Mouse (Mus musculus) intestine, embryonic 14.5 days (tissue): ENCODE data around the gene Rpp21. TPM values are rescaled to one million over a fixed set of nuclear protein-coding genes. Genes with fewer than 3 reads are reported as not detected.
A peak's percentile ranks its signal among the peaks of the same experiment; 100 is the strongest.

Experiments used
- ATAC-seq: fragments of 200-750 bp; cut with Nextera tagmentation; replicated peaks from 2 replicates; pipeline ENCODE4 v1.8.0; 2017; ENCODE audit warnings: low read depth, moderate number of reproducible peaks, moderate TSS enrichment, moderate library complexity; ENCODE audit not compliant: low FRiP score, low TSS enrichment
- DNase-seq: peaks from one replicate; pipeline ENCODE4 v3.0.0-alpha.2; 2018; ENCODE audit warnings: low spot score
- H3K27ac ChIP-seq: fragments of 300-500 bp; sonication (generic); 2 replicates; pipeline ENCODE4 v1.5.1; 2014; ENCODE audit warnings: low read depth, mild to moderate bottlenecking, control low read depth
- H3K27me3 ChIP-seq: fragments of 300-500 bp; sonication (generic); replicated peaks from 2 replicates; pipeline ENCODE4 v1.6.1; 2014; ENCODE audit warnings: low read length, control low read depth; ENCODE audit not compliant: control insufficient read depth, insufficient read depth
- H3K36me3 ChIP-seq: fragments of 300-500 bp; sonication (generic); 2 replicates; pipeline ENCODE4 v1.6.1; 2014; ENCODE audit warnings: low read length, control low read depth; ENCODE audit not compliant: control insufficient read depth, insufficient read depth
- H3K4me1 ChIP-seq: fragments of 300-500 bp; sonication (generic); replicated peaks from 2 replicates; pipeline ENCODE4 v1.6.1; 2014; ENCODE audit warnings: low read length, control low read depth, mixed read lengths; ENCODE audit not compliant: control insufficient read depth, insufficient read depth
- H3K4me2 ChIP-seq: fragments of 300-500 bp; sonication (generic); 2 replicates; pipeline ENCODE4 v1.6.1; 2014; ENCODE audit warnings: low read length
- H3K4me3 ChIP-seq: fragments of 300-500 bp; sonication (generic); 2 replicates; pipeline ENCODE4 v1.5.1; 2014; ENCODE audit warnings: low read depth, low read length, control low read depth, mixed read lengths
- H3K9ac ChIP-seq: fragments of 300-500 bp; sonication (generic); 2 replicates; pipeline ENCODE4 v1.6.1; 2014; ENCODE audit warnings: mild to moderate bottlenecking, low read length
- H3K9me3 ChIP-seq: fragments of 300-500 bp; sonication (generic); 2 replicates; pipeline ENCODE4 v1.6.1; 2016; ENCODE audit warnings: low read length, control low read depth; ENCODE audit not compliant: control insufficient read depth
- WGBS: fragments of 180-500 bp; shearing (Covaris S2); extraction: QIAGEN DNeasy Blood & Tissue Kit; methylation state at CpG from one replicate; pipeline ENCODE4 v1.1.7; 2014; 5-methylcytosine and 5-hydroxymethylcytosine counted together
- polyA plus RNA-seq: library from polyadenylated mRNA; unstranded; fragments of >200 nt; fragmentation: Nextera tagmentation; extraction: Ambion mirVana; gene quantifications from 2 replicates; pipeline ENCODE4 v1.2.1, GENCODE M21; 2014

Rpp21 gene
- polyA plus RNA-seq, 1 experiment from 2014 or later: 158 TPM

GRCm38 (mm10) chr17:36265834-36266233 lies 8.0 kb upstream of the Rpp21 start:
- H3K4me3 ChIP-seq: no peak overlapping the region
- DNase-seq (no peak), ATAC-seq (no peak)
- H3K27ac ChIP-seq: no peak overlapping the region
- H3K9ac ChIP-seq: no peak overlapping the region
- H3K9me3 ChIP-seq: no peaks in the 10 kb centered on the region
- H3K4me2 ChIP-seq: no peak overlapping the region
- peaks cover 7% of the 10 kb centered on the region; the same call in 1 of the 2 replicates for H3K4me1 ChIP-seq
- H3K36me3 ChIP-seq: peaks cover 67% of the 10 kb centered on the region
- WGBS: 83% methylated on average over 5 of the region's 5 CpGs
- H3K27me3 ChIP-seq: no peaks in the 10 kb centered on the region

GRCm38 (mm10) chr17:36264273-36264925 lies 6.5 kb upstream of the Rpp21 start:
- ATAC-seq (no peak), DNase-seq (no peak)
- Histone ChIP-seq H3K4me3 (no peak overlapping the region), H3K27me3 (no peaks in the 10 kb centered on the region), H3K27ac (no peak overlapping the region), H3K4me2 (no peak overlapping the region), H3K9ac (no peak overlapping the region), H3K9me3 (no peaks in the 10 kb centered on the region), H3K4me1 (no peaks in the 10 kb centered on the region), H3K36me3 (peaks cover 79% of the 10 kb centered on the region)
- whole genome bisulfite sequencing: 95% methylated on average over 3 of the region's 3 CpGs

- Histone ChIP-seq H3K4me3 (no peak overlapping the region), H3K27me3 (no peaks in the 10 kb centered on the region), H3K4me2 (no peak overlapping the region), H3K9ac (no peak overlapping the region), H3K27ac (no peak overlapping the region), H3K36me3 (peaks cover 61% of the 10 kb centered on the region), H3K4me1 (peaks cover 4% of the 10 kb centered on the region; the same call in 1 of the 2 replicates), H3K9me3 (no peaks in the 10 kb centered on the region)
- ATAC-seq (no peak), DNase-seq (no peak)
- WGBS: 92% methylated on average over 9 of the region's 9 CpGs
These were observed 3.8 kb upstream of the Rpp21 start for GRCm38 (mm10) chr17:36261511-36262166.

GRCm38 (mm10) chr17:36257241-36257947 lies 475 bp downstream of the Rpp21 start:
- under 1% methylated on average over 37 of the region's 37 CpGs for WGBS
- H3K27ac ChIP-seq: peak overlapping the region; percentile 71

GRCm38 (mm10) chr17:36253087-36253600 lies 4.7 kb downstream of the Rpp21 start:
- ATAC-seq (no peak), DNase-seq (no peak)
- WGBS: 46% methylated on average over 6 of the region's 6 CpGs
- no peak overlapping the region for H3K4me2 ChIP-seq
- peaks cover 17% of the 10 kb centered on the region for H3K27me3 ChIP-seq
- H3K9ac ChIP-seq: no peak overlapping the region
- H3K4me1 ChIP-seq: peaks cover 5% of the 10 kb centered on the region; the same call in 1 of the 2 replicates
- no peak overlapping the region for H3K27ac ChIP-seq
- no peak overlapping the region for H3K4me3 ChIP-seq
- no peaks in the 10 kb centered on the region for H3K9me3 ChIP-seq
- no peaks in the 10 kb centered on the region for H3K36me3 ChIP-seq

More at GRCm38 (mm10) chr17:36257241-36257947, 475 bp downstream of the Rpp21 start:
- DNase-seq (peak; percentile 87), ATAC-seq (peak; percentile 94)
- peaks cover 5% of the 10 kb centered on the region; the same call in 1 of the 2 replicates for H3K4me1 ChIP-seq
- H3K9ac ChIP-seq: peak overlapping the region; percentile 77
- peak overlapping the region; percentile 76 for H3K4me3 ChIP-seq
- H3K9me3 ChIP-seq: no peaks in the 10 kb centered on the region
- peaks cover 28% of the 10 kb centered on the region for H3K36me3 ChIP-seq
- peak overlapping the region; percentile 54 for H3K4me2 ChIP-seq
- H3K27me3 ChIP-seq: no peaks in the 10 kb centered on the region

- no peak for ATAC-seq
- 8% methylated on average over 25 of the region's 25 CpGs for WGBS
- peak overlapping the region; percentile 16; the same call in 1 of the 2 replicates for H3K4me3 ChIP-seq
- peak overlapping the region; percentile 47 for H3K4me2 ChIP-seq
- peaks cover 5% of the 10 kb centered on the region; the same call in 1 of the 2 replicates for H3K4me1 ChIP-seq
- no peak overlapping the region for H3K27ac ChIP-seq
- H3K27me3 ChIP-seq: peaks cover 24% of the 10 kb centered on the region
- DNase-seq: peak; percentile 65
- H3K36me3 ChIP-seq: no peaks in the 10 kb centered on the region
- peak overlapping the region; percentile 16; the same call in 1 of the 2 replicates for H3K9ac ChIP-seq
- H3K9me3 ChIP-seq: no peaks in the 10 kb centered on the region
These were observed 5.5 kb downstream of the Rpp21 start for GRCm38 (mm10) chr17:36252250-36252876.

GRCm38 (mm10) chr17:36248886-36249285 lies 9.0 kb downstream of the Rpp21 start:
- ATAC-seq (0 out of 2 replicates have a peak, but pooled peaks have one; percentile 58), DNase-seq (no peak)
- WGBS: 20% methylated on average over 33 of the region's 33 CpGs
- no peak overlapping the region for H3K27ac ChIP-seq
- H3K4me1 ChIP-seq: no peaks in the 10 kb centered on the region
- H3K9ac ChIP-seq: no peak overlapping the region
- 0 out of 2 replicates have a peak overlapping the region, but pooled peaks have one; percentile 13 for H3K4me2 ChIP-seq
- H3K9me3 ChIP-seq: no peaks in the 10 kb centered on the region
- H3K27me3 ChIP-seq: peaks cover 25% of the 10 kb centered on the region
- H3K36me3 ChIP-seq: no peaks in the 10 kb centered on the region
- no peak overlapping the region for H3K4me3 ChIP-seq

GRCm38 (mm10) chr17:36245741-36246140 lies 12.1 kb downstream of the Rpp21 start:
- Histone ChIP-seq H3K4me1 (no peaks in the 10 kb centered on the region), H3K27ac (no peak overlapping the region), H3K9ac (no peak overlapping the region), H3K9me3 (no peaks in the 10 kb centered on the region), H3K27me3 (peaks cover 25% of the 10 kb centered on the region), H3K4me3 (no peak overlapping the region), H3K4me2 (no peak overlapping the region), H3K36me3 (no peaks in the 10 kb centered on the region)
- ATAC-seq (no peak), DNase-seq (no peak)
- 79% methylated on average over 2 of the region's 2 CpGs for WGBS
